Comparison of ENCODE assay signal across 1 mouse cellular context in genomic region chr6:83162701-83163100, GRCm38 (mm10).
TF ChIP-seq lines count a peak whose summit lies in the region.

No protein-coding gene starts in this region.

TF ChIP-seq in CH12.LX, 34 proteins besides CTCF, POLR2A, EP300 and RAD21 (continued from another document):
- peak; percentile 48; the same call in 1 of the 2 replicates for TF ChIP-seq IRF4 (IDR thresholded peaks at IDR 0.05; ENCODE audit: low read depth, low read length)
- no peak; the same call in 1 of the 2 replicates for TF ChIP-seq NELFE (IDR thresholded peaks at IDR 0.05; ENCODE audit: low read depth, low read length)
- no peak for TF ChIP-seq KAT2A (IDR thresholded peaks at IDR 0.05; ENCODE audit: insufficient replicate concordance, low read length)
- no peak for TF ChIP-seq ELF1 (IDR thresholded peaks at IDR 0.05; ENCODE audit: low read depth, low read length)
- peak; percentile 55 for TF ChIP-seq SMC3 (IDR thresholded peaks at IDR 0.05; ENCODE audit: low read depth, low read length)
